Mouse (Mus musculus): ENCODE measurements around the gene Fam129b. TPM values are rescaled to one million over a fixed set of nuclear protein-coding genes. Genes with fewer than 3 reads are reported as not detected.

The Fam129b gene
- total and polyA plus RNA-seq, 3 experiments, result 17.5 to 20.0 TPM; not detected in 1

DNA sequence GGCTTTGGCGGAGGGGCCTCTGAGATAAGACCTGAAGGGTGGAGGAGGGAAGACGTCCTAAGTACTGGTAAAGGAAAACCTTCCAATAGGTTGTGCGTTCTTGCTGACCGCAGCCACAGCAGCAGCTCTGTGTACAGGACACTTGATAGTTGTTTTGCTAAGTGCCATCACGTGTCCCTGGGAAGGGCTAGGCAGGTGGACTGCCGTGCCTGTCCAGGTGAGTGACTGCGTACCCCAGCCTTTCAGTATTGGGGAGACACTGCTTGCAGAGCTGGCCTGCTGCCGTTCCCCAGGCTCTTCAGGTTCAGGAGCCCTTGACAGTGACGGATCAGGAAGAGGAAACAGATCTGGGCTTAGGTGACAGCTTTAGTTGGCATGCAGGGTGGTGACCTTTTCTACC lies 15.4 kb downstream of the Fam129b start:
- Histone ChIP-seq H3K79me2 (ENCODE audit: control insufficient read depth, insufficient read depth, low read length, poor library complexity) (no peaks in the 10 kb centered on the region), H3K27ac (ENCODE audit: control insufficient read depth, low read depth, low read length) (no peak overlapping the region), H3K4me3 (ENCODE audit: control insufficient read depth in 1 of 2, insufficient read depth in 1 of 2, low read depth in 2 of 2, low read length in 2 of 2) (no peak overlapping the region), H3K9ac (ENCODE audit: control insufficient read depth, low read depth, low read length, poor library complexity, severe bottlenecking) (no peak overlapping the region), H3K4me1 (ENCODE audit: control insufficient read depth in 1 of 2, insufficient read depth in 2 of 2, low read length in 2 of 2) (peaks cover 18 to 41% of the 10 kb centered on the region in 2 experiments), H3K36me3 (ENCODE audit: control insufficient read depth in 1 of 2, insufficient read depth in 2 of 2, low read length in 2 of 2) (peaks cover 0 to 36% of the 10 kb centered on the region in 2 experiments; a peak in 2 of 4 replicates), H3K9me3 (replicated peaks; ENCODE audit: insufficient read depth, low read length) (no peaks in the 10 kb centered on the region), H3K27me3 (ENCODE audit: control insufficient read depth in 1 of 2, insufficient read depth in 2 of 2, low read length in 2 of 2) (no peaks in the 10 kb centered on the region)
- DNase-seq (ENCODE audit: low read depth, low spot score), result no peak
- TF ChIP-seq USF1 (IDR thresholded peaks at IDR 0.05; ENCODE audit: low read depth, low read length), result no peak

DNA sequence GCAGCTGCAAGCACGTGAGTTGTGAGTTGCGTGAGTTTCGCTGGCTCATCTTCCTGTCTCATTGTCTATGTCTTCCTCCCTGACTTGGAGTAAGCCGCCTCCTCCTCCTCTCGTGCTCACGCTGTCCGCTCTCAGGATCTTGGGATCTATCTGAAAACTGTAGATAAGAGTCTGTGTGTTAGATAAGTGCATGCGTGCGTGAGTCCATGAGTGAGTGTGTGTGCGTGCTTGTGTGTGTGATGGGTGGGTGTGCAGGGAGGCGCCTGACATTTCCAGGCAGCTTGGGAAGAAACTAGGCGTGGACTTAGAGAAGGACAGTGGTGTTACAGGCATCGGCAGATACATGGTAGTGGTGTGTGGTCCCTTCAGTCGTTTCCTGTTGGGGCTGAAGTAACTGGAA lies 16.6 kb downstream of the Fam129b start:
- TF ChIP-seq RAD21 (IDR thresholded peaks at IDR 0.05; ENCODE audit: low read depth, low read length), result no peak
- TF ChIP-seq NELFE (IDR thresholded peaks at IDR 0.05; ENCODE audit: low read depth, low read length), result no peak
- TF ChIP-seq JUND (IDR thresholded peaks at IDR 0.05; ENCODE audit: low read depth, low read length), result no peak
- peak; percentile 53; the same call in 1 of the 2 replicates for TF ChIP-seq BHLHE40 (IDR thresholded peaks at IDR 0.05; ENCODE audit: borderline replicate concordance, low read depth, low read length)
- TF ChIP-seq EP300 (IDR thresholded peaks at IDR 0.05; ENCODE audit: low read depth in 1 of 2, low read length in 2 of 2), result peak in 1 of 2 experiments; percentile 27; a peak in 1 of 4 replicates
- TF ChIP-seq TBP (IDR thresholded peaks at IDR 0.05; ENCODE audit: low read depth, low read length), result no peak
- no peak for TF ChIP-seq NRF1 (IDR thresholded peaks at IDR 0.05; ENCODE audit: insufficient read depth, low read depth, low read length, poor library complexity, severe bottlenecking)
- no peak for TF ChIP-seq ZC3H11A (IDR thresholded peaks at IDR 0.05; ENCODE audit: low read depth, low read length)
- TF ChIP-seq E2F4 (IDR thresholded peaks at IDR 0.05; ENCODE audit: borderline replicate concordance, low read depth, low read length), result no peak
- no peak for TF ChIP-seq MAZ (IDR thresholded peaks at IDR 0.05; ENCODE audit: low read depth, low read length)
- no peak for TF ChIP-seq MXI1 (IDR thresholded peaks at IDR 0.05; ENCODE audit: low read depth, low read length)
- TF ChIP-seq GATA1 (IDR thresholded peaks at IDR 0.05; ENCODE audit: low read depth, low read length), result peak; percentile 46; the same call in 1 of the 2 replicates
- TF ChIP-seq TCF12 (IDR thresholded peaks at IDR 0.05; ENCODE audit: low read depth, low read length), result no peak
- no peak for TF ChIP-seq POLR2AphosphoS2 (IDR thresholded peaks at IDR 0.05; ENCODE audit: low read length)
- TF ChIP-seq MYC (IDR thresholded peaks at IDR 0.05; ENCODE audit: low read depth, low read length), result no peak
- no peak for TF ChIP-seq ZMIZ1 (IDR thresholded peaks at IDR 0.05; ENCODE audit: low read depth, low read length)
- TF ChIP-seq UBTF (IDR thresholded peaks at IDR 0.05; ENCODE audit: borderline replicate concordance, insufficient read depth, low read depth, low read length), result no peak
- no peaks in the 10 kb centered on the region for H3K9me3 ChIP-seq (replicated peaks; ENCODE audit: insufficient read depth, low read length)

More for the DNA sequence above, 16.6 kb downstream of the Fam129b start:
- peaks cover 0 to 38% of the 10 kb centered on the region in 2 experiments; a peak in 2 of 4 replicates for H3K36me3 ChIP-seq (ENCODE audit: control insufficient read depth in 1 of 2, insufficient read depth in 2 of 2, low read length in 2 of 2)
- H3K4me1 ChIP-seq (ENCODE audit: control insufficient read depth in 1 of 2, insufficient read depth in 2 of 2, low read length in 2 of 2), result peaks cover 18 to 45% of the 10 kb centered on the region in 2 experiments
- DNase-seq (ENCODE audit: low read depth, low spot score), result peak; percentile 42
- no peak overlapping the region for H3K4me3 ChIP-seq (ENCODE audit: control insufficient read depth in 1 of 2, insufficient read depth in 1 of 2, low read depth in 2 of 2, low read length in 2 of 2)
- no peaks in the 10 kb centered on the region for H3K79me2 ChIP-seq (ENCODE audit: control insufficient read depth, insufficient read depth, low read length, poor library complexity)
- H3K27ac ChIP-seq (ENCODE audit: control insufficient read depth, low read depth, low read length), result peak overlapping the region; percentile 9; the same call in 1 of the 2 replicates
- H3K27me3 ChIP-seq (ENCODE audit: control insufficient read depth in 1 of 2, insufficient read depth in 2 of 2, low read length in 2 of 2), result no peaks in the 10 kb centered on the region
- no peak overlapping the region for H3K9ac ChIP-seq (ENCODE audit: control insufficient read depth, low read depth, low read length, poor library complexity, severe bottlenecking)
